Comparison of ENCODE assay signal across 24 mouse cellular contexts in the genomic region with DNA sequence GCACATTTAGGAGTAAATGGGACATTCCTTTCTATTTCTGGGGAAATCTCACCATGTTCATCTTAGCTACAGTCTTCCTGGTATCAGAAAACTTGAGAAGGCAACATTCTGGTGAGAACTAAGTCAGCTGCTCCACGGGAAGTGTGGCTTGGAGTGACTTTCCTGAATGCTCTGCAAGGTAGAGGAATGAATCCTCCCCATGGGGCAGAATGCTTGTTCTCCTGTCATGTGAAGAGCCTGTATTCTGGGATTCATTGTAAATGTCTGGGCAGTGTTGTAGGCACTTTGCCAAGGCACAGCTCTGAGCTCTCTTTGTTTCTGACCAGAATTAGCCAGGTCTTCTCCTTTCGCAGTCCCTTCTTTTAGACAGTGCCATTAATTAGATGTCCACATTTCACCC.
DNase-seq lines count a peak whose midpoint lies in the region; ATAC-seq and TF ChIP-seq lines count a peak whose summit lies in the region.
"Had no signal": no experiment of that assay in that cellular context is flagged by ENCODE, and none has a peak within 500 bp of the region (broad histone marks: within the 10 kb centered on the region; RNA-seq: fewer than 3 reads in every experiment).

No protein-coding gene starts in this region.

- DNase-seq in gastrocnemius, adult 2 months, result no peak
- no peak for DNase-seq in gastrocnemius, postnatal 25 days
- DNase-seq in heart, postnatal 0 days (ENCODE audit: low spot score), result no peak
- DNase-seq in brain, adult 2 months (ENCODE audit: low read depth, low spot score), result peak; percentile 67
- peak; percentile 40 to 46 for DNase-seq in cerebellum, postnatal 10 days
- DNase-seq in adrenal gland, postnatal 36 days, result no peak
- DNase-seq in yolk sac, embryonic 10.5 days (ENCODE audit: low spot score), result no peak
- DNase-seq: adrenal gland, postnatal 10 days; forebrain, postnatal 0 days; heart, postnatal 14 days; kidney, adult 2 months; layer of hippocampus, adult 9-11 months; lung, postnatal 4 days; right cerebral cortex, adult 18-20 months had no signal

- TF ChIP-seq CTCF in gastrocnemius, adult 2 months (IDR thresholded peaks at IDR 0.05), result no peak
- TF ChIP-seq CTCF in heart, postnatal 0 days (IDR thresholded peaks at IDR 0.05; ENCODE audit: low read depth), result no peak

- intact Hi-C loops in gastrocnemius, adult 2 months (cut with DNase I), result no loop called here

- H3K4me1 ChIP-seq in heart, postnatal 0 days (ENCODE audit: control insufficient read depth, insufficient read depth), result peaks cover 35% of the 10 kb centered on the region
- peaks cover 6% of the 10 kb centered on the region; the same call in 1 of the 2 replicates for H3K4me1 ChIP-seq in heart, embryonic 11.5 days (ENCODE audit: control insufficient read depth, insufficient read depth, low read length)
- H3K4me1 ChIP-seq: embryonic facial prominence, embryonic 12.5 days; hindbrain, embryonic 13.5 days; liver, embryonic 15.5 days; neural tube, embryonic 13.5 days had no signal

- ATAC-seq in heart, postnatal 0 days (ENCODE audit: insufficient read depth, low read depth), result no peak
- no peak for ATAC-seq in heart, embryonic 11.5 days (replicated peaks; ENCODE audit: insufficient number of reproducible peaks, low FRiP score, low TSS enrichment)
- ATAC-seq: activated CD4-positive, CD25-positive, alpha-beta regulatory T cell, adult 4 months; forebrain, postnatal 0 days; inflammation-experienced regulatory T-cells, adult 6 months; midbrain, embryonic 16.5 days had no signal

- no peak overlapping the region for H3K9ac ChIP-seq in heart, postnatal 0 days (replicated peaks; ENCODE audit: low read depth, low read length)
- H3K9ac ChIP-seq in heart, embryonic 11.5 days (ENCODE audit: low read depth, low read length), result no peak overlapping the region
- H3K9ac ChIP-seq: embryonic facial prominence, embryonic 12.5 days; forebrain, postnatal 0 days; hindbrain, embryonic 13.5 days; liver, embryonic 15.5 days; neural tube, embryonic 13.5 days had no signal

- H3K36me3 ChIP-seq in heart, postnatal 0 days (replicated peaks; ENCODE audit: control insufficient read depth, insufficient read depth, low read length), result no peaks in the 10 kb centered on the region
- H3K36me3 ChIP-seq in heart, embryonic 11.5 days (ENCODE audit: control insufficient read depth, insufficient read depth, low read length), result no peaks in the 10 kb centered on the region
- H3K36me3 ChIP-seq: embryonic facial prominence, embryonic 12.5 days; hindbrain, embryonic 13.5 days; liver, embryonic 15.5 days had no signal

- H3K4me2 ChIP-seq in heart, postnatal 0 days (ENCODE audit: low read depth, low read length), result no peak overlapping the region
- no peak overlapping the region for H3K4me2 ChIP-seq in heart, embryonic 11.5 days
- H3K4me2 ChIP-seq: embryonic facial prominence, embryonic 12.5 days; hindbrain, embryonic 13.5 days; liver, embryonic 15.5 days; neural tube, embryonic 13.5 days had no signal

- H3K27me3 ChIP-seq in heart, postnatal 0 days (ENCODE audit: control insufficient read depth, insufficient read depth, low read length), result no peaks in the 10 kb centered on the region
- no peaks in the 10 kb centered on the region for H3K27me3 ChIP-seq in heart, embryonic 11.5 days (ENCODE audit: control insufficient read depth, insufficient read depth, low read length)
- H3K27me3 ChIP-seq: embryonic facial prominence, embryonic 12.5 days; hindbrain, embryonic 13.5 days; liver, embryonic 15.5 days; neural tube, embryonic 13.5 days had no signal

- H3K4me3 ChIP-seq in gastrocnemius, adult 2 months, result peak overlapping the region; percentile 53
- no peak overlapping the region for H3K4me3 ChIP-seq in heart, postnatal 0 days (ENCODE audit: low read depth, low read length)
- H3K4me3 ChIP-seq in heart, embryonic 11.5 days (ENCODE audit: low read depth, low read length), result no peak overlapping the region
- H3K4me3 ChIP-seq: embryonic facial prominence, embryonic 12.5 days; hindbrain, embryonic 13.5 days; liver, embryonic 15.5 days; myocyte; neural tube, embryonic 13.5 days had no signal

- H3K27ac ChIP-seq in gastrocnemius, adult 2 months, result peak overlapping the region; percentile 85
- H3K27ac ChIP-seq in heart, postnatal 0 days (ENCODE audit: low read depth), result peak overlapping the region; percentile 30; the same call in 1 of the 2 replicates
- H3K27ac ChIP-seq in heart, embryonic 11.5 days (ENCODE audit: low read depth, low read length), result no peak overlapping the region
- H3K27ac ChIP-seq: embryonic facial prominence, embryonic 12.5 days; hindbrain, embryonic 13.5 days; kidney, postnatal 0 days; liver, embryonic 15.5 days had no signal

- H3K9me3 ChIP-seq in heart, postnatal 0 days (replicated peaks; ENCODE audit: control insufficient read depth, low read length), result no peaks in the 10 kb centered on the region
- no peaks in the 10 kb centered on the region for H3K9me3 ChIP-seq in heart, embryonic 11.5 days (replicated peaks; ENCODE audit: control insufficient read depth, low read length)
- H3K9me3 ChIP-seq: embryonic facial prominence, embryonic 12.5 days; hindbrain, embryonic 13.5 days; liver, embryonic 15.5 days; neural tube, embryonic 13.5 days had no signal

- 41% methylated on average over 2 of the region's 2 CpGs for WGBS in heart, postnatal 0 days
- 58% methylated on average over 2 of the region's 2 CpGs for WGBS in heart, embryonic 11.5 days (ENCODE audit: insufficient replicate concordance)

- TF ChIP-seq EP300 in heart, postnatal 0 days (IDR thresholded peaks at IDR 0.05; ENCODE audit: low read depth), result no peak

Comparison
In these comparisons a context has a peak if more than half of its experiments do, and no peak if none do; other contexts are left out.
1. DNase-seq: peak in brain, adult 2 months (single experiment) and cerebellum, postnatal 10 days (2 of 2); none in gastrocnemius, adult 2 months (single experiment), gastrocnemius, postnatal 25 days (single experiment), heart, postnatal 0 days (single experiment), adrenal gland, postnatal 36 days (0 of 2) and yolk sac, embryonic 10.5 days (single experiment).